Mouse (Mus musculus) left cerebral cortex, adult 9 months (tissue): ENCODE measurements around the gene Gnb3.
"Not testable (repeated sequence)": the region's sequence is repeated elsewhere in the genome, so short reads cannot be mapped to it uniquely, and the experiment has no call there.

Source experiments
- DNase-seq, 2 experiments: peaks; one replicate each; pipeline ENCODE4 v3.0.0; 2022; ENCODE audit warnings: low spot score in 2 of 2

Gnb3 gene

GRCm38 (mm10) chr6:124803061-124803460, 37.0 kb downstream of the Gnb3 start:
- no peak for DNase-seq

- DNase-seq = not testable (repeated sequence)
Observed at GRCm38 (mm10) chr6:124802400-124802799, 37.7 kb downstream of the Gnb3 start.

- DNase-seq = no peak
Observed at GRCm38 (mm10) chr6:124796200-124796599, 43.9 kb downstream of the Gnb3 start.

GRCm38 (mm10) chr6:124795781-124796180, 44.3 kb downstream of the Gnb3 start:
- no peak for DNase-seq

- no peak for DNase-seq
Observed at GRCm38 (mm10) chr6:124791911-124792310, 48.2 kb downstream of the Gnb3 start.

- no peak for DNase-seq
Observed at GRCm38 (mm10) chr6:124790121-124790520, 50.0 kb downstream of the Gnb3 start.

- no peak for DNase-seq
Observed at GRCm38 (mm10) chr6:124789519-124789918, 50.6 kb downstream of the Gnb3 start.

GRCm38 (mm10) chr6:124787722-124788121, 52.4 kb downstream of the Gnb3 start:
- no peak for DNase-seq

- DNase-seq = peak in 1 of 2 experiments; percentile 61
Observed at GRCm38 (mm10) chr6:124786756-124787420, 53.2 kb downstream of the Gnb3 start.
